Mouse (Mus musculus): ENCODE results near the gene Gpalpp1. TPM values are rescaled to one million over a fixed set of nuclear protein-coding genes. Genes with fewer than 3 reads are reported as not detected.

Gpalpp1 gene
- 78.3 TPM for polyA plus RNA-seq (2014; fragmentation: Illumina TruSeq; extraction: RNeasy Lipid Tissue Mini Kit (QIAGEN cat#74804); ENCODE audit: low read depth, low replicate concordance)

DNA sequence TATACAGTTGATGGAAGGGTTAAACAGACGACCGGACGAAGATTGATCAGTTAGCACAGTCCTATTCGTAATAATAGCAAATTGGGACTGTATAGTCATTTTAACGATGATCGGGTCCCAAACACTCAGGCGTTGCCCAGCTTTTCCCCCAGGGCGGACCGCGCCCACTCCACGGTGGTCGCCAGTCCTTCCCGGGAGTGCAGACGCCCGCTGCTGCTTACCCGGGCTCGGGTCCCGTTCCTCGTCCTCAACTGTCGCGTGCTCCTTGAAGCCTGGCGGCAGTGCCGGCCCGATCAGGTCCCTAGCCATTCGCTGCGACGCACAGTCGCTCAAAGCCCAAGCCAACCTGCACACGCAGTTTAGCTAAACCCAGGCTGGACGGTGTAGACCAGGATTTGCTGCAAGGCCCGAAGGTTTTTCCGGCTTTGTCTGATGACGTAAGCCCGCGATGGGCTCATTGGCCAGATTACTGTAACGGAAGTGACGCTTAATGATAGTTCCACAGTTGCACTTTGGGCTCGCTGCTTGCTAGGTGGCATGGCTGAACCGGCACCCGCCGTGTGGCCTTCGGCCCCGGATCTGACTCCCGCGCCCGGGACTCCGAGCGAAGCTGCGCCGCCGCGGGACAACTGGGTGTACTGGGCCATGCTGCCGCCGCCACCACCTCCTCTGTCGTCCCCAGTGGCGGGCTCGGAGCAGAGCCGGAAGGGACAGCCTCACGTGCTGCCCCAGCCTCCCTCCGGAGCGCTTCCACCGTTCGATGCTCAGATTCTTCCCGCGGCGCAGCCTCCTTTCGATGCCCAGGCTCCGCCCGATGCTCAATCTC is at the start of gene Gpalpp1, which contains the start of gene Nufip1:
Gene Gpalpp1, minus strand, starts transcription at position 365 of the 826 bp plus-strand sequence.
Gene Nufip1, plus strand, starts transcription at position 496 of the 826 bp plus-strand sequence.

Other genes starting within 250 kb of the Gpalpp1 start
- gene Kctd4, start 155.8 kb downstream of the Gpalpp1 start, polyA plus RNA-seq (2014; fragmentation: Illumina TruSeq; extraction: RNeasy Lipid Tissue Mini Kit (QIAGEN cat#74804); ENCODE audit: low read depth, low replicate concordance), result not detected
- gene Gtf2f2, start 99.9 kb downstream of the Gpalpp1 start, polyA plus RNA-seq (2014; fragmentation: Illumina TruSeq; extraction: RNeasy Lipid Tissue Mini Kit (QIAGEN cat#74804); ENCODE audit: low read depth, low replicate concordance), result 52.1 TPM
- gene Nufip1, start 131 bp upstream of the Gpalpp1 start, polyA plus RNA-seq (2014; fragmentation: Illumina TruSeq; extraction: RNeasy Lipid Tissue Mini Kit (QIAGEN cat#74804); ENCODE audit: low read depth, low replicate concordance), result 21.7 TPM